Mouse (Mus musculus) limb, embryonic 13.5 days (tissue): ENCODE measurements around the gene Rnf130. TPM values are rescaled to one million over a fixed set of nuclear protein-coding genes. Genes with fewer than 3 reads are reported as not detected.

Experiments used
- ATAC-seq: fragments of 200-750 bp; cut with Nextera tagmentation; 2 replicates; pipeline ENCODE4 v1.8.0; 2017; ENCODE audit warnings: low read depth, moderate number of reproducible peaks, moderate TSS enrichment; ENCODE audit not compliant: low FRiP score
- H3K27ac ChIP-seq: fragments of 300-500 bp; sonication (generic); 2 replicates; pipeline ENCODE4 v1.5.1; 2015; ENCODE audit warnings: inconsistent platforms, mild to moderate bottlenecking, moderate library complexity
- H3K27me3 ChIP-seq: fragments of 300-500 bp; sonication (generic); 2 replicates; pipeline ENCODE4 v1.6.1; 2015; ENCODE audit warnings: mild to moderate bottlenecking, inconsistent platforms
- H3K36me3 ChIP-seq: fragments of 300-500 bp; sonication (generic); 2 replicates; pipeline ENCODE4 v1.6.1; 2015; ENCODE audit warnings: inconsistent platforms, mild to moderate bottlenecking, moderate library complexity
- H3K4me1 ChIP-seq: fragments of 300-500 bp; sonication (generic); 2 replicates; pipeline ENCODE4 v1.6.1; 2015; ENCODE audit warnings: inconsistent platforms
- H3K4me2 ChIP-seq: fragments of 300-500 bp; sonication (generic); replicated peaks from 2 replicates; pipeline ENCODE4 v1.6.1; 2015; ENCODE audit warnings: inconsistent platforms, mild to moderate bottlenecking, moderate library complexity
- H3K4me3 ChIP-seq: fragments of 300-500 bp; sonication (generic); 2 replicates; pipeline ENCODE4 v1.5.1; 2015; ENCODE audit warnings: moderate library complexity, mild to moderate bottlenecking, inconsistent platforms
- H3K9ac ChIP-seq: fragments of 300-500 bp; sonication (generic); 2 replicates; pipeline ENCODE4 v1.6.1; 2015; ENCODE audit warnings: mild to moderate bottlenecking, inconsistent platforms
- H3K9me3 ChIP-seq: fragments of 300-500 bp; sonication (generic); 2 replicates; pipeline ENCODE4 v1.6.1; 2016; ENCODE audit warnings: inconsistent platforms
- WGBS: fragments of 180-500 bp; shearing (Covaris S2); methylation state at CpG from one replicate; pipeline ENCODE4 v1.1.7; 2015; 5-methylcytosine and 5-hydroxymethylcytosine counted together
- polyA plus RNA-seq: library from polyadenylated mRNA; unstranded; fragments of >200 nt; fragmentation: Nextera tagmentation; extraction: Ambion mirVana; gene quantifications from 2 replicates; pipeline ENCODE4 v1.2.1, GENCODE M21; 2015

Rnf130 gene
- polyA plus RNA-seq, 1 experiment from 2014 or later, result 85.6 TPM

GRCm38 (mm10) chr11:50057713-50058112 is 32.6 kb downstream of the Rnf130 start:
- Histone ChIP-seq H3K36me3 (peaks cover 30% of the 10 kb centered on the region), H3K4me3 (no peak overlapping the region), H3K4me2 (no peak overlapping the region), H3K4me1 (no peaks in the 10 kb centered on the region), H3K27ac (no peak overlapping the region), H3K9me3 (no peaks in the 10 kb centered on the region), H3K9ac (no peak overlapping the region), H3K27me3 (no peaks in the 10 kb centered on the region)
- WGBS, result 84% methylated on average over 2 of the region's 2 CpGs
- ATAC-seq, result no peak

GRCm38 (mm10) chr11:50058277-50058676 is 33.1 kb downstream of the Rnf130 start:
- Histone ChIP-seq H3K4me3 (no peak overlapping the region), H3K4me1 (no peaks in the 10 kb centered on the region), H3K36me3 (peaks cover 24% of the 10 kb centered on the region), H3K27ac (no peak overlapping the region), H3K9ac (no peak overlapping the region), H3K4me2 (no peak overlapping the region), H3K27me3 (no peaks in the 10 kb centered on the region), H3K9me3 (no peaks in the 10 kb centered on the region)
- no peak for ATAC-seq
- WGBS, result 89% methylated on average over 6 of the region's 6 CpGs

- WGBS, result 93% methylated on average over 6 of the region's 6 CpGs
Measured at GRCm38 (mm10) chr11:50059045-50059444, 33.9 kb downstream of the Rnf130 start.

GRCm38 (mm10) chr11:50062116-50062515 is 37.0 kb downstream of the Rnf130 start:
- H3K4me2 ChIP-seq, result no peak overlapping the region
- ATAC-seq, result no peak
- no peaks in the 10 kb centered on the region for H3K4me1 ChIP-seq
- WGBS, result 37% methylated on average over 7 of the region's 7 CpGs
- H3K9ac ChIP-seq, result no peak overlapping the region; the same call in 1 of the 2 replicates
- no peak overlapping the region for H3K4me3 ChIP-seq
- no peak overlapping the region for H3K27ac ChIP-seq
- no peaks in the 10 kb centered on the region for H3K9me3 ChIP-seq
- H3K36me3 ChIP-seq, result peaks cover 14% of the 10 kb centered on the region; the same call in 1 of the 2 replicates
- H3K27me3 ChIP-seq, result no peaks in the 10 kb centered on the region

More at GRCm38 (mm10) chr11:50059045-50059444, 33.9 kb downstream of the Rnf130 start:
- no peak for ATAC-seq
- Histone ChIP-seq H3K4me1 (no peaks in the 10 kb centered on the region), H3K9ac (no peak overlapping the region), H3K4me2 (no peak overlapping the region), H3K27ac (no peak overlapping the region), H3K36me3 (peaks cover 22% of the 10 kb centered on the region), H3K27me3 (no peaks in the 10 kb centered on the region), H3K9me3 (no peaks in the 10 kb centered on the region), H3K4me3 (no peak overlapping the region)

GRCm38 (mm10) chr11:50066088-50066487 is 40.9 kb downstream of the Rnf130 start:
- H3K27ac ChIP-seq, result no peak overlapping the region
- H3K4me1 ChIP-seq, result no peaks in the 10 kb centered on the region
- H3K27me3 ChIP-seq, result no peaks in the 10 kb centered on the region
- WGBS, result 74% methylated on average over 2 of the region's 2 CpGs
- no peak overlapping the region for H3K4me2 ChIP-seq
- no peaks in the 10 kb centered on the region for H3K9me3 ChIP-seq
- H3K4me3 ChIP-seq, result no peak overlapping the region
- H3K9ac ChIP-seq, result no peak overlapping the region
- ATAC-seq, result no peak
- H3K36me3 ChIP-seq, result peaks cover 10% of the 10 kb centered on the region

GRCm38 (mm10) chr11:50073830-50074229 is 48.7 kb downstream of the Rnf130 start:
- no peak for ATAC-seq
- H3K4me3 ChIP-seq, result no peak overlapping the region
- no peak overlapping the region for H3K9ac ChIP-seq
- H3K4me1 ChIP-seq, result no peaks in the 10 kb centered on the region
- no peaks in the 10 kb centered on the region for H3K27me3 ChIP-seq
- no peak overlapping the region for H3K27ac ChIP-seq
- peaks cover 12% of the 10 kb centered on the region for H3K36me3 ChIP-seq
- no peak overlapping the region for H3K4me2 ChIP-seq
- no peaks in the 10 kb centered on the region for H3K9me3 ChIP-seq
- 96% methylated on average over 10 of the region's 10 CpGs for WGBS

GRCm38 (mm10) chr11:50076756-50077155 is 51.6 kb downstream of the Rnf130 start:
- Histone ChIP-seq H3K4me2 (no peak overlapping the region), H3K27me3 (no peaks in the 10 kb centered on the region), H3K4me1 (no peaks in the 10 kb centered on the region), H3K27ac (no peak overlapping the region), H3K9ac (no peak overlapping the region), H3K9me3 (no peaks in the 10 kb centered on the region), H3K4me3 (no peak overlapping the region), H3K36me3 (peaks cover 4% of the 10 kb centered on the region)
- no peak for ATAC-seq
- WGBS, result 88% methylated on average over 4 of the region's 4 CpGs

- Histone ChIP-seq H3K36me3 (peaks cover 11% of the 10 kb centered on the region), H3K9me3 (no peaks in the 10 kb centered on the region), H3K27me3 (no peaks in the 10 kb centered on the region), H3K4me3 (no peak overlapping the region), H3K27ac (no peak overlapping the region), H3K4me1 (no peaks in the 10 kb centered on the region), H3K4me2 (no peak overlapping the region), H3K9ac (no peak overlapping the region)
- WGBS, result 91% methylated on average over 5 of the region's 5 CpGs
- no peak for ATAC-seq
Measured at GRCm38 (mm10) chr11:50081365-50082190, 56.4 kb downstream of the Rnf130 start.

GRCm38 (mm10) chr11:50086211-50086610 is 61.1 kb downstream of the Rnf130 start:
- no peak overlapping the region for H3K9ac ChIP-seq
- 87% methylated on average over 3 of the region's 3 CpGs for WGBS
- no peaks in the 10 kb centered on the region for H3K9me3 ChIP-seq
- no peak overlapping the region for H3K4me2 ChIP-seq
- no peak overlapping the region for H3K27ac ChIP-seq
- no peaks in the 10 kb centered on the region for H3K27me3 ChIP-seq
- H3K4me1 ChIP-seq, result 0 out of 2 replicates have a peak, but pooled peaks cover 1% of the 10 kb centered on the region
- H3K36me3 ChIP-seq, result peaks cover 47% of the 10 kb centered on the region
- no peak overlapping the region for H3K4me3 ChIP-seq
- no peak for ATAC-seq

- Histone ChIP-seq H3K27ac (no peak overlapping the region), H3K4me1 (0 out of 2 replicates have a peak, but pooled peaks cover 4% of the 10 kb centered on the region), H3K4me3 (no peak overlapping the region), H3K27me3 (no peaks in the 10 kb centered on the region), H3K9me3 (no peaks in the 10 kb centered on the region), H3K36me3 (peaks cover 72% of the 10 kb centered on the region), H3K9ac (no peak overlapping the region), H3K4me2 (no peak overlapping the region)
- WGBS, result 83% methylated on average over 1 of the region's 1 CpGs
- ATAC-seq, result no peak
Measured at GRCm38 (mm10) chr11:50089840-50090239, 64.7 kb downstream of the Rnf130 start.

- WGBS, result 69% methylated on average over 5 of the region's 5 CpGs
- Histone ChIP-seq H3K36me3 (peaks cover 79% of the 10 kb centered on the region), H3K9me3 (no peaks in the 10 kb centered on the region)
Measured at GRCm38 (mm10) chr11:50090982-50091675, 66.0 kb downstream of the Rnf130 start.

GRCm38 (mm10) chr11:50091681-50092080 is 66.5 kb downstream of the Rnf130 start:
- no peaks in the 10 kb centered on the region for H3K9me3 ChIP-seq
- H3K36me3 ChIP-seq, result peaks cover 80% of the 10 kb centered on the region
- H3K9ac ChIP-seq, result no peak overlapping the region
- no peak for ATAC-seq
- H3K4me2 ChIP-seq, result no peak overlapping the region
- no peak overlapping the region for H3K27ac ChIP-seq
- 0 out of 2 replicates have a peak, but pooled peaks cover 4% of the 10 kb centered on the region for H3K4me1 ChIP-seq
- H3K27me3 ChIP-seq, result no peaks in the 10 kb centered on the region
- H3K4me3 ChIP-seq, result no peak overlapping the region

More at GRCm38 (mm10) chr11:50090982-50091675, 66.0 kb downstream of the Rnf130 start:
- Histone ChIP-seq H3K4me1 (0 out of 2 replicates have a peak, but pooled peaks cover 4% of the 10 kb centered on the region), H3K4me3 (no peak overlapping the region), H3K9ac (no peak overlapping the region), H3K4me2 (no peak overlapping the region), H3K27me3 (no peaks in the 10 kb centered on the region), H3K27ac (no peak overlapping the region)
- ATAC-seq, result no peak
